Mouse (Mus musculus): ENCODE measurements around the gene Ndufa8.

Ndufa8 gene

DNA sequence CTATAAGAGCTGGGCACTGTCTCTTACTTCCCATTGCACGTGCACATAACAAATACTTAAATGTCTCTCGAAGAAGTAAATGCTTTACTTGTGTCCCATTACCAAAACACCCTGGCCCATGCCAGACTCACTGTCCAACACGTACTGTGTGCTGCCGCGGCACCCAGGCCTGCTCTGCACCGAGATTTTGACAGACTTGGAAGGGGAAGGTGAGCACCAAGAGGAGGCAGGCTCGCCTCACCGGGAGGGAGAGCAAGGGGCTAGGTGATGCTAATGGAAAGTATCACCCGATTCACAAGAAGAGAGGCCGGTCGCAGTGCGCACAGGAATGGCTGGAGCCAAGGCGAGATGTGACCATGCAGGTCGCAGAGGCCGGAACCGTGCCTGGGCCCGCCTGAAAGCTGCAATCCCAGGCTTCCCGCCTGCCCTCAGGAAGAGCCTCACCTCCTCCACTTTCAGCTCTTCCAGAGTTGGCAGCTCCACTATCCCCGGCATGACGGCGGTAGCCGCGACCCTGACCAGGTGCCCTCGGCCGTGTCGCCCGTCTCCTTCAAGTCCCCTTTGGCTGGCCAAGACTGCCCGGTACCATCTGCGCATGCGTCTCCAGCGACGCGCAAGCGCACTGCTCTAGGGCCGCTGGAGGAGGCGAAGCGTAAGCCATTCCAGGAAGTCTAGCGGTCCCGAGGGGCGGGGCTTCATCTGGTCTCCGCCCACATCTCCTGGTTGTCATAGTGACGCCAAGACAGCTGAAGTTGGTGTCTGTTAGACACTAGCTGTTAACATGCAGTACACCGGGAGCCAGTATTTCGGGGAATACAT lies at the start of gene Ndufa8, which contains the start of gene Morn5:
Ndufa8 (minus strand) TSS at position 659 of the 819 bp plus-strand sequence.
Morn5 (plus strand) TSS at position 711 of the 819 bp plus-strand sequence.
- DNase-seq = peak; percentile 98

DNA sequence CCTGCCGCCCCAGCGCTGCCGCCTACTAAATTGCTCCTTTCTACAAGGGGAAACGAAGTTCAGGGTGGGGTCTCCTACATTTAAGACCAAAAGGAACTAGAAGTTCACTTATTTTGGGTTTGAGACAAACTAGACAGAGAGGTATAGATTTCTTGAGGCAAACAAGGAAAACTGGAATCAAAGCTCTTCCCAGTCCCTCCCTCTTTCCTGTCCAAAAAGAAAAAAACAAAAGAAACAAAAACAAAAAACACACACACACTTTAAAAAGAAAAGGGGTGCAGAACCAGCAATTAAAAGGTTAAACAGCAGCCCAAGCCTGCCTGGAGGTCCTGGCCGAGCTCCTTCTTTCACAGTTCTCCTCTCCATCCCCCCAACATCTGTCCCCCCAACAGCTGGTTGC lies 48.8 kb upstream of the Ndufa8 start:
- DNase-seq = no peak

GRCm38 (mm10) chr2:36097129-36097815 lies 48.1 kb upstream of the Ndufa8 start:
- DNase-seq = no peak

DNA sequence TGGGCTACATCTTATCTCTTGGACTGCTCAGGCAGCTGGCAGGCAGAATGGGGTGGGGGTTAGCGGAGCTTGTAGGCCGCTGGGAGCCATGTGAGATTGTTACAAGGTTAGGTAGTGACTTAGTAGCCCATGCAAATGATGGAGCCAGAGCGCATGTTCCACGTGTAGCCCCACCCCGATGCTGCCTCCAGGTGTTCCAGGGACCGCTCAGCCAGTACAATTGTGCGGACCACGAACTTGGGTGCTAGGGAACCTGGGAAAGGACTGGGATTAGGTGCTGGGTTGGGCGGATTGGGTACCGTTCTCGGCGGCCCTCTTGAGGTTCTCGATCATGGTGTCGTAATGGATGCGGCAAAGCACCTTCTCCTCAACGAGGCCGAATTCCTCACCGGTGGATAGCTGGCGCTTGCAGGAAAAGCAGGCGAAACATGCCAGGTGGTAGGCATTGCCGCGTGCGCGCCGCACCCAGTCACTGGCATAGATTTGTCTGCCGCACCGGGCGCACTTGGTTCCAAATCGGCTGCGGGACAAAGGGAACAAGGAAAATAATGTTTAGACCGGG lies 44.8 kb upstream of the Ndufa8 start:
- no peak for DNase-seq

- DNase-seq = no peak
Measured at GRCm38 (mm10) chr2:36093301-36093700, 44.1 kb upstream of the Ndufa8 start.

DNA sequence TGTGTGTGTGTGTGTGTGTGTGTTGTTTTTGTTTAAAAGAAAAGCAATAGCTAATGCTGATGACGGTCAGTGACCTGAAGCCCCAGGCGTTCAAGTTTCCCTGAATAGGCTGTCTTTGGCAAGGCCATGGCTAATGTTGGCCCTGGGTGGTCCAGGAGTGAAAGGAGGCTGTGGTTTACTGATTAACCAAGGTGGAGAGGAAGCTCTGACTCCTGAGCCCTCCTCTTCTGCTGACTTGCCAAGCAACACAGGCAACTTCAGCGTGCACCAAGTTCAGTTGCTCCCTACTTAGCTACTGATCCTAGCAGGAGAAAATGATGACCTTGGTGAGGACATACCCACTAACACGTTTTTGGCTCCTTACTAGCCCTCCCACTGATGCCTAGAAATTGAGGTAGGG lies 43.5 kb upstream of the Ndufa8 start:
- no peak for DNase-seq

DNA sequence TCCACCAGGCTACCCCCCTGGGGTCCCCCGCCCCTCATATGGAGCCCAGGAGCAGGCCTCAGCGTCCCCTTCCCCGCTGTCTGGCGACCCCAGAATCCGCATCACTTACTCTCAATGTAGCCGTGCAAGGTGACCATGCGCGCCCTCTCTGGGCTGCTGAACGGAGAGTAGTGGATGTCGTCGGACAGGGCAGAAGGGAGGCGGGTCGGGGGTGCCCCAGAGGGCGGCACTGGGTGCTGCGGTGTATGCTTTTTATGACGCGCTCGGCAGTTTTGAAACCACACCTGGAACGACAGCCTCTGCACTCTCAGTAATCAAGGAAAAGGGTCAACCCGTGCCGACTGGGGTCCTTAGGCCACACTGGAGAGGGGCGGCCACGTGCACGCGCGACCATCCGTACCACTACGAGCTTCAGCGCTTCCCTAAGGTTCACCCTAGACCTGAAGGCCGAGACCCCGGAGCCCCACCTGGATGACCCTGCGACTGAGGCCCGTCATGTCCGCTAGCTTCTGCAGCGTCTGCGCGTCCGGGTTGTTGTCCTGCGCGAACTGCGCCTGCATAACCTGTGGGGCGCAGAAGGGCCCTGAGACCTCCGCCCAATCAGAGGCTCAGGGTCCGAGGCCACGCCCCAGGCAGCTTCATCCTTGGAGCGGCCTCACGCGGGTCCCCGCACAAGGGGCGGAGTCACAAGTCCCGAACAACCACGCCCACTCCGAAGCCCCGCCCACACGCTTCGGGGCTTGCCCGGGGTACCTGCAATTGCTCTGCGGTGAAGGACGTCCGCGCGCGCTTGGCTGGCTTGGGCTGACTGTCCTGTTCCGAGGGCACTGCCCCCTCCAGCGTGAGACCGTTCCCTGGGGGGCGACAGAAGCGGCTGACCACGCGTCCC lies 41.9 kb upstream of the Ndufa8 start:
- peak; percentile 88 for DNase-seq

GRCm38 (mm10) chr2:36089190-36089589 lies 40.0 kb upstream of the Ndufa8 start:
- no peak for DNase-seq

DNA sequence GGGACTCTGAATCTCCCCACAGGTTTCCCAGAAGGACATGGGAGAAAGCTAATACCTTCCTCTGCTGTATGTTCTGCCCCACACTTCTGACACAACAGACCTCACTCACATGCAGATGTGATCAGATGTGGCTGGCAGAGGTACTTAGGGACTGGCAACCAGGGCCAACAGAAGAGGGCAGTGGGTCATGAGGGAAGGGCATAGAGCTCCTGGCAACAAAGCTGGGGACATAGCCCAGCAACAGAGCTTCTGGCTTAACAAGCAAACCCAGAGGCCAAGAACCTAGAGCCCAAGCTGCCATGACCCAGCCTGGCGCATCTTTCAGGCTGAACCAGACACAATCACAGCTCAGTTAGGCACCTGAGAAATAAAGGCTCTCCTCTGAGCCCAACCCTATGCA lies 35.8 kb upstream of the Ndufa8 start:
- no peak for DNase-seq

- DNase-seq = no peak
Measured at GRCm38 (mm10) chr2:36082802-36083580, 33.8 kb upstream of the Ndufa8 start.

DNA sequence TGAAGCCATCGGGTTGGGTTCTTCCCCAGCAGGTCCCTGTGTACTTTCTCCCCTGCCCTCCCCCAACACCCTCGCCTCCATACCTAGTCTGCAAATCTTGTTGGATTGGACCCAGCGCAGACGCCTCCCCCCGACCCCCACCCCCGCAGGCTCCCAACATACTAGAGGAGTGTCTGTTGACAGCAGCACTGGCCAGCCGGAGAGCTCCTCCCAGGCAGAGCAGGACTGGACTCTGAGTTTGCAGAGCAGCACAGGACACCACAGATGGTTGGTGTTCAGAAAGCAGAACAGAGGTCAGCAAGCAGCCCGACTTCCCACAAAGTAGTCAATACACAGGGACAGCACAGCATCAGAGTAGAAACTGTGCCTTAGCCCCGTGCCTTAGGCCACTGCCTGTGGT lies 32.2 kb upstream of the Ndufa8 start:
- DNase-seq = peak; percentile 62

DNA sequence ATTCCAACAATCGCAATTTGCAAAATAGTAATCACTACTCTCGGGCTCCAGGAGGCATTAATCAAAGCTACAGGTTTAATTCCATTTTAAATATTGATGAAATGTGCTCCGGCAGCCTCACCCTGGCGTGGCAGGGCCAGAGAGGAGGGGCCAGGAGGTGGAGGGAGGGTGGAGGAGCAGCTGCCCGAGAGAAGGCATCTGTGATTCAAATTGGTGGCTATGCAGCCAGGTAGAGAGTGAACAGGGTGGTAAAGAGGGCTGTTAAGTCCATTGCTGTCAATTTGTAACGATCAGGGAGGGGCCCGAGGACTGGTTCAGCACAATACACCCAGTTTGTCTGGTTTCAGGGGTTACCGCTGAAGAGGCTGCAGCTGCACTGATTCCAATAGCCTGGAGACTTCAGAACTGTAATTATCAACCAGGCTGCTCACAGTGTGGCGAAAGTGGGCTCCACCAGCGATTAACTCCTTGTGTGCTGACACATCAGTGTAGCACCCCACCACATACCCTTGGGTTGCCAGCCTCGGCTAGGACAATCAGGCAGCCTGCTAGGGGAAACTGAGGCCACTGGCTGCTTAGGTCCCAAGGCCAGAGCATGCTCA lies 28.1 kb upstream of the Ndufa8 start:
- DNase-seq = no peak

DNA sequence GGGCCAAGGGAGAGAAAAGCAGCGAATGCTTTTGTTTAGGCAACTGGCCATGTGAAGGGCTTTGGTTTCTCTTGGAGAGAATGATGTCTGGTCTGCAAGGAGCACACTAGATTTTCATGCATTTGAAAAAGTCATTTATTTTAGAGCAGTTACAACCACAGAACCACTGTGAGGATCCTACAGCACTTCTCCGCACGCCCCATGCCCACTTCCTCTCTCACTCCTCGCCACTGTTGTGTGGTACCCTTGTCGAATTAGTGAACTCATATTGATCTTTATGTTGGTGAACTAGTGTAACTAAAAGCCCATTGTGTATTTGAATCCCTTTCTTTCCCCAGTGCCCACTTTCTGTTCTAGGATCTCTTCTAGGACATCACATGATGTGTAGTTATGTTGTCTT lies 26.0 kb upstream of the Ndufa8 start:
- DNase-seq = no peak

DNA sequence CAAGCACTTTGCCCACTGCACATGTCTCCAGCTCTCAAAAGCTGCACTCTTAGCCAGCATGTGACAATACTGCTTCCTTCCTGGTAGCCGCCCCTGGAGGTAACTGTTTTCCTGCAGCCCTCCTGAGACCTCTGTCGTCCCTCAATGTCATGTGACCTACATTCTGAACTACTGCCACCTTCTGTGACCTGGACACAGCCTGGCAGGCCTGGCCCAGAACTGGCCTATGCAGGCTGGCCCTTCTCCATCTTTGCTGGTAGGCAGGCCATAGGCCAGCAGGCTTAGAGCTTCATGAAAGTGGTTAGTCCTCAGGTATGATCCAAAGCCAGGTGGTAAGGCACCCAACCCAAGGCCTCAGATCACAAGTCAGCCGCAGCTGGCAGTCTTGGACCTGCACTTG lies 24.6 kb upstream of the Ndufa8 start:
- DNase-seq = no peak

DNA sequence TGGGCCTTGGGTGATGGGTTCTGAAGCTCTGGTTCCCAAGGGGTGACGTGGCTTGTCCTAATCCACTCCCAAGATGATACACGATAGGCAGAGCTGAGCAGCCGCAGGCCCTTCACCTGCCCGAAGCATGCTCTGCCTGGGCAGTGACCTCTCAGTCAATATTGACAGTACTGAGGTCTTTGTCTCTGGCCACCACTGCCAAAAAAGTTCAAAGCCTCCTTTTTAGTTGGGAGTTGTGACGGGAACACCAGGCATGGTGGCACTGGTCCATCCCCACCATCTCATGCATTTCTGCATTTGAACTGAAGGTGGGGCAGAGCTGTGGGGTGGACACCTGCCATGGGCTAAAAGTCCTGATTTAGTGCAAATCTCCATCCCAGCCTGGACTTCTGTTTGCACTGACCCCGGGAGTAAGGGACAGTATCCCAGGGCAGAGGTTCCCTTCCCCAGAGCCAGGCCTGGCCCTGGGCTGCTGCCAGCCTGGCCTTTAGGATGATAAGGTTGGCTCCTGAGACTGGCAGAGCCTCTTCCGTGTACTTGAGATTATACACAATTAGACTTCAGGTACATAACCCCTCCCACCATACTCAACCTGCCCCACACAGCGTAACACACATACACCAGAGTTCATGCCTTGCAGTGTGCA lies 22.6 kb upstream of the Ndufa8 start:
- DNase-seq = peak; percentile 7

DNA sequence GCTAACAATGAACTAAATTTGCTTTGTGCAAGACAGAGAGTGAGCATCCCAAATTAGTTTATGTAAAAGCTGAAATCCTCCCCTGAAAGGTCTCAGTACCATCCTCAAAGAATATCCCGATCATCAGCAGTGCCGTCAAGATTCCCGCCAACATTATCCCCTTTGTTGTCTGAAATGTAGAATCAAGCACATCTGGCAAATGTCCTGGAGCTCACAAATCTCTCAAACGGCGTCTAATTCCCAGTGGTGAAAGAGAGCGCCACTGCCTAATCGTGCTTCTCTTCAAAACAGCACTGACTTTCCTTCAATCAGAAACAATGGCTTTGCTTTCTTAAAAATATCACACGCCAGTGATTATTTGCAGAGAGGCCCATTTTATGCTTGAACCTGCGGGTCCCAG lies 17.9 kb upstream of the Ndufa8 start:
- DNase-seq = no peak

GRCm38 (mm10) chr2:36061409-36061808 lies 12.2 kb upstream of the Ndufa8 start:
- no peak for DNase-seq

DNA sequence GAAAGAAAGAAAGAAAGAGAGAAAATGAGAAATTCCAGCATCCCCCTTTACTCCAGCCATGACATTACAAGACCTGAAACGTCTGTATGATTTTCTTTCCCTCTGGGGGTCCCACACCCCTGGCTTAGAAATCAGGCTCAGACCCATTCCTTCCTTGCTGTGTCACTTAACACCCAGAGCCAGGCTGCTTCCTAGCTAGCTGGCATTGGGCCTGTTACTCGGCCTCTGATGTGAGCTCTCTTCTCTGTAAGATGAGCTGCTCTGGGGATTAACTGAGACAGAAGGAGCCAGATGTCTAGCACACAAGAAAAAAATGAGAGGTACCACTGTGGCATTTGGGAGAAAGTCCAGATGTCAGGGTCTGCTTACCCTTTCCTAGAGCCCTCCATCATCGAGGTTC lies 7.0 kb upstream of the Ndufa8 start:
- no peak for DNase-seq

DNA sequence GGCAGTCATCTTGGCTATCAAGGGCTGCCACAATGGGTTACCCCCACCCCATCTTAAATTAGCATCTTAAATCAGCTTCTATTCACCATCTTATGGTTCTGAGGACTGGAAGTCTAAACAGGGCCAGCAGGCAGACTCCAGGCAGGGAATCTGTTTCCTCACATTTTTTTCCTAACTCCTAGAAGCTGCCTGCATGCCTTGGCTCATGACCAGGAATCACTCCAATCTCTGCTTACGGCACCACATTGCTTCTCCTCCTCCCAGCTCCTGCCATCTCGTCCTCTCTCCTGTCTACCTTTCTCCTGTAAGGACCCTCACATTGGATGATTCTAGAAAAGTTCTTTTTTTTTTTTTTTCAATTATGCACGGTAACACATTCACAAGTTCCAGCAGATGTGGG lies 4.0 kb upstream of the Ndufa8 start:
- no peak for DNase-seq

- DNase-seq = no peak
Measured at GRCm38 (mm10) chr2:36049567-36049954, 355 bp upstream of the Ndufa8 start.

DNA sequence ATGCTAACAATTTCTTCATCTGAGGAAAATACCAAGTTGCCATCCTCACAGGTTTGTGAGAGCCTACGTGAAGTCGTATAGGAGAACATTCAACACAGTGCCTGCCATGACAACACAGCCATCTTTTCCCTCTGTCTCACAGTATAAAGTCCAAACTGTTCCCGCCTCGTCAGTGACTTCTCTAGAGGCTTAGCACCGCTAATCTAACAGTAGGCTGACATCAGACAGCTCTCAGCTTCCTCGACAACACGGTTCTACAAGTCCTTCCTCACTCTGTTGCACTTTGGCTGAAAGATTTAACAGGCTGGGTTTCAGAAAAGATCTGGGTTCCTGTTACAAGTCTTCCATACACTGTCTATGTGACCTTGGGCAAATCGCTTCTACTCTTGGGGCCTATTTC lies 1.0 kb downstream of the Ndufa8 start:
- DNase-seq = no peak

All from liver (tissue).